ENCODE assay signal across 9 mouse cellular contexts in genomic region chr2:181522811-181523210, GRCm38 (mm10). TPM values are rescaled to one million over a fixed set of nuclear protein-coding genes. Genes with fewer than 3 reads are reported as not detected.
DNase-seq lines count a peak whose midpoint lies in the region; ATAC-seq lines count a peak whose summit lies in the region.
"Had no signal": no experiment of that assay in that cellular context is flagged by ENCODE, and none has a peak within 500 bp of the region (broad histone marks: within the 10 kb centered on the region; RNA-seq: fewer than 3 reads in every experiment).

No protein-coding gene starts in this region.

- H3K27me3 ChIP-seq in kidney, embryonic 14.5 days (ENCODE audit: control insufficient read depth, insufficient read depth, low read length) = no peaks in the 10 kb centered on the region

- DNase-seq in CD4-positive, CD25-positive, alpha-beta regulatory T cell, adult 2 months (ENCODE audit: low read depth, low spot score) = peak; percentile 75
- peak; percentile 24 for DNase-seq in kidney, adult 18-20 months
- DNase-seq in ZHBTc4 (ENCODE audit: low read depth, low spot score) = peak; percentile 80
- peak; percentile 85 for DNase-seq in induced T-regulatory cell, adult 2 months (ENCODE audit: low read depth)
- no peak for DNase-seq in frontal cortex, postnatal 14 days (ENCODE audit: low spot score in 2 of 2)

- 74% methylated on average over 5 of the region's 5 CpGs for WGBS in kidney, embryonic 14.5 days

- no peak overlapping the region for H3K27ac ChIP-seq in kidney, embryonic 14.5 days (ENCODE audit: low read depth, low read length)

- H3K4me3 ChIP-seq in kidney, embryonic 14.5 days (ENCODE audit: low read length) = no peak overlapping the region

- H3K4me2 ChIP-seq in kidney, embryonic 14.5 days (replicated peaks; ENCODE audit: low read depth, low read length) = no peak overlapping the region

- H3K36me3 ChIP-seq in kidney, embryonic 14.5 days (ENCODE audit: control insufficient read depth, insufficient read depth, low read length) = peaks cover 9% of the 10 kb centered on the region; the same call in 1 of the 2 replicates

- no peaks in the 10 kb centered on the region for H3K9me3 ChIP-seq in kidney, embryonic 14.5 days (ENCODE audit: control insufficient read depth, low read length)

- H3K4me1 ChIP-seq in kidney, embryonic 14.5 days (ENCODE audit: control insufficient read depth, insufficient read depth, low read length) = peaks cover 15% of the 10 kb centered on the region; the same call in 1 of the 2 replicates

- ATAC-seq in CD4-positive, CD25-positive, alpha-beta regulatory T cell, adult 4 months = no peak
- no peak for ATAC-seq in kidney, embryonic 14.5 days (ENCODE audit: low FRiP score, low TSS enrichment)
- 0 out of 2 replicates have a peak, but pooled peaks have one; percentile 10 for ATAC-seq in megakaryocyte-erythroid progenitor cell, adult 5-6 weeks (replicated peaks; ENCODE audit: low FRiP score, low TSS enrichment, poor library complexity, severe bottlenecking)

- H3K9ac ChIP-seq in kidney, embryonic 14.5 days (ENCODE audit: low read depth, low read length) = no peak overlapping the region

RNA-seq across cellular contexts. Expression of gene Dnajc5, which starts 2.5 kb away (rescaled TPM):
- polyA plus RNA-seq in CD4-positive, CD25-positive, alpha-beta regulatory T cell, adult 4 months (2017; shearing (Covaris generic)) = 10 to 100 TPM; 39.4 to 46.7 TPM
- 41.5 and 82.2 TPM in 2 replicates for polyA plus RNA-seq in kidney, embryonic 14.5 days (2014; fragmentation: Nextera tagmentation; extraction: Ambion mirVana)
- total RNA-seq in megakaryocyte-erythroid progenitor cell, adult 5-6 weeks (2014; fragmentation: Nextera tagmentation) = 38.6 and 48.6 TPM in 2 replicates
- total RNA-seq in megakaryocyte-erythroid progenitor cell, adult 5-6 weeks (2017) = 34.9 and 38.1 TPM in 2 replicates

RNA-seq across cellular contexts. Expression of gene Tpd52l2, which starts 25.9 kb away (rescaled TPM):
- polyA plus RNA-seq in CD4-positive, CD25-positive, alpha-beta regulatory T cell, adult 4 months (2017; shearing (Covaris generic)) = 100 to 1,000 TPM; 108 to 109 TPM
- 175 and 184 TPM in 2 replicates for polyA plus RNA-seq in kidney, embryonic 14.5 days (2014; fragmentation: Nextera tagmentation; extraction: Ambion mirVana)
- total RNA-seq in megakaryocyte-erythroid progenitor cell, adult 5-6 weeks (2014; fragmentation: Nextera tagmentation) = 65.2 and 70.9 TPM in 2 replicates
- total RNA-seq in megakaryocyte-erythroid progenitor cell, adult 5-6 weeks (2017) = 106 and 151 TPM in 2 replicates

RNA-seq across cellular contexts. Expression of gene Abhd16b, which starts 29.8 kb away (rescaled TPM):
- not detected for polyA plus RNA-seq in CD4-positive, CD25-positive, alpha-beta regulatory T cell, adult 4 months (2017; shearing (Covaris generic))
- polyA plus RNA-seq in kidney, embryonic 14.5 days (2014; fragmentation: Nextera tagmentation; extraction: Ambion mirVana) = 0.14 and 0.19 TPM in 2 replicates
- not detected in 2 replicates for total RNA-seq in megakaryocyte-erythroid progenitor cell, adult 5-6 weeks (2014; fragmentation: Nextera tagmentation)
- total RNA-seq in megakaryocyte-erythroid progenitor cell, adult 5-6 weeks (2017) = not detected in 2 replicates
- polyA plus RNA-seq: neural tube, embryonic 11.5 days had no signal

Comparison
In these comparisons a context has a peak if more than half of its experiments do, and no peak if none do; other contexts are left out.
1. DNase-seq: peak in CD4-positive, CD25-positive, alpha-beta regulatory T cell, adult 2 months (single experiment), kidney, adult 18-20 months (single experiment), ZHBTc4 (single experiment) and induced T-regulatory cell, adult 2 months (single experiment); none in frontal cortex, postnatal 14 days (0 of 2).